Mouse (Mus musculus) hematopoietic stem cell, adult 5-6 weeks (primary cell): Measurements from ENCODE around the gene Tesc. TPM values are rescaled to one million over a fixed set of nuclear protein-coding genes. Genes with fewer than 3 reads are reported as not detected.

Experiments used
- ATAC-seq, 2 experiments: fragments of 125-278 bp in 1 of 2; replicated peaks in 1 of 2; 2 replicates each; pipeline ENCODE4 v1.8.0; 2016 to 2017; ENCODE audit warnings: inconsistent platforms in 2 of 2, mild to moderate bottlenecking in 2 of 2, moderate number of reproducible peaks in 2 of 2, low read depth in 1 of 2, moderate TSS enrichment in 1 of 2; ENCODE audit not compliant: low FRiP score in 2 of 2, poor library complexity in 2 of 2, severe bottlenecking in 2 of 2, insufficient read depth in 1 of 2, low TSS enrichment in 1 of 2
- total RNA-seq: library from RNA; stranded (forward); fragments of 172-1452, 232-1000 nt; gene quantifications from 2 replicates; pipeline ENCODE4 v1.2.3, GENCODE M21; 2017

The Tesc gene
- total RNA-seq, 1 experiment from 2014 or later = not detected

DNA sequence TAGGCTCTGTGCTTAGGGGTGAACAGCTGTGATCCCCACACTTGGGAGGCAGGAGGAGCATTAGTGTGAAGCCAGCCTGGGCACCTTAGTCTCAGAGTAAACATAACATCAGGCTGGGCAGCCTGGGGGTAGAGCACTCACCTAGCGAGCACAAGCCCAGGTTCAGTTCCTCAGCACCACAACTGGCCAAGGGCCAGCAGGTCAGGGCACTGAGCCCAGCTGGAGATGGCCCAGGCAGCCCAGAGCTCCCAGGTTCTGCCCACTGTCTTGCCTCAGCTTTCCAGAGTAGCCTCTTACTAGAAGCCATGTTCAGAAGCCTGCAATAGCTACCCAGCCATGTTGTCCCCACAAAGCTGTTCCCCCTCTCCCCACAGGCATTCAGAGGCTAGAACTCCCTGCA lies 21.8 kb upstream of the Tesc start:
- ATAC-seq = no peak

DNA sequence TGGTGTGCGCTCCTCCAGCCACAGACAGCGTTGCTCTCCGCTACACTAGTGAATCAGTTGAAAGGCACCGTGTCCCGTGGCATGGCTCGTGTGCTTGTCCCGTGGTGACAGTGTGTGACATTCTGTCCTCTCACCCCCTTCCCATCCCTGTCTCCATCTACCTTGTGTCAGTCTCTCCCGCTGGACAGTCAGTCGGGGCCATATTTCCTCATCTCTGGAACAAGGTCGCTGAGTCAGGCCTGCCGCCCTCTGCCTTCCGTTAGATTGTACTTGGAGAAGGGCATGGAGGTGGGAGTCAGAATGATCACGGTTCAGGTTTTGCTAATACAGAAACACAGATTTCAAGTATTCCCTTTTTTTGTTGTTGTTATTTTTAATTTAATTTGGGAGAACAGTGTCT lies 19.2 kb upstream of the Tesc start:
- ATAC-seq = no peak

DNA sequence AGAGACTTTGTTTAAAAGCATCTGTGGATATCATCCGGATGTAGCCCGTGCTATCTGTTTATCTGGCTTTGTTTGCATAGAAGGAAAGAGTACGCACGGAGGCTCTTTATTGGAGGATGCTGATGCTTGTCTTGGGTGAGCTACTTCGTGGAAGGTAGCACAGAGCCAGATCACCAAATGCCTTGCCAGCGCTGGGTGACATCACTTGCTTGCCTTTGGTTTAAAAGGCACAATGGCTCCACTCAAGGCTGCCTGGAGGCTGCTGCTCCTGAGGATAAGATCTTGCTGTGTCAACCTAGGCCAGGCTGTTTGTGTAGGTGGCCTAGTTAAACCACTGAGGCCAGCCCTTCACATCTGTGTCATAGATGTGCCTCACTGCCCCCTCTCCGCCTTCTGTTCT lies 16.7 kb upstream of the Tesc start:
- no peak for ATAC-seq

DNA sequence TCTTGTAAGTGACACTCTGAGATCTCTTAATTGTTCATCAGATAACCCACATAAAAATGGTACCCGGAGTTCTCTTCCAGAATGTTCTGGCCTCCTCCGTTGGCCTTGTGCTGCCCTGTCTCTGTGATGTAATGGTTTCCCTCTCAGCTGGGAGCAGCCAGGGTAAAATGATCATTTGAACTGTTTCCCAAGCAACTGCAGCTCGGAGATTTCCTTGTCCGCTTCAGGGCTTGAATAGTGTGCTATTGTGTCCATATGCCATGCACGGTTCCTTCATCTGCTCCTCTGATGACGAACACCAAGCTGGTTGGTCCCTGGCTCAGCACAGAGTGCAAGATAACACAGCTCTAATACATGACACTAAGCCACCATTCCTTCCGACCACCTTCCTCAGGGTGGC lies 15.7 kb upstream of the Tesc start:
- no peak for ATAC-seq

DNA sequence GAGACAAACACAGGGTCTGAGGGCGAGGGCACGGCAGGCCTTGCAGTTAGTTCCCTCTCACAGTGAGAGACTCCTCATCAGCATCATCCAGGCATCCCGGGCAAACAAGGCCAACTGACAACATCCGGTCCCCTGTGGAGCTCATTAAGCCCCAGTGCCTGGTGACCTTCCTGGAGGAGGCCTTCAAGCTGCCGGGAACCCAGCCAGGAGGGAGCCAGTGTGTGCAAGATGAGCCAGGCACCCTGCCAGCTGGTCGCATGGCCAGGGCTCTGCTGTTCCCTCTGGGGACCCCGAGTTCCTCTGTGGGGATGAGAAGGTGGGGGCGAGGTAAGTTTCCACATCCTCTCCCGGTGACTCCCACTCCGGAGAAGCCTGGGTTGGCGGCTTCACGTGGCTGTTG lies 12.5 kb upstream of the Tesc start:
- 0 out of 4 replicates have a peak, but pooled peaks of 1 of the 2 experiments have one; percentile 16 for ATAC-seq

DNA sequence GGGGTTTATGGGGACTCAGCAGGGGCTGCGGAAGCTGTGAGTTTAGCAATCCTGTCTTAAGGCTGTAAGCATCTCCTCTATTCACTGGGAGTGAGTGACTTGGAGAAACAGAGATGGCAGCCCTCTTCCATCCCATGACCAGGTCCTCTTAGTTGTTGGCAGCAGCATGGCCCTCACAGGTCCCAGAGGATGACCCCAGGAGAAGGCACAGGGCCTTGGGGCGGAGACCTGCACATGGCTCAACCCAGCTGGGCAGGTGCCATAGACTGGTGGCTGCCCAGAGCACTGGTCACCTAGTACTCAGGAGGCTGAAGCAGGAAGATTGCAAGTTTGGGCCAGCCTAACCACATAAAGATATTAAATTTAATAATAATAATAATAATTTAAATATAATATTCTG lies 11.9 kb upstream of the Tesc start:
- ATAC-seq = no peak

DNA sequence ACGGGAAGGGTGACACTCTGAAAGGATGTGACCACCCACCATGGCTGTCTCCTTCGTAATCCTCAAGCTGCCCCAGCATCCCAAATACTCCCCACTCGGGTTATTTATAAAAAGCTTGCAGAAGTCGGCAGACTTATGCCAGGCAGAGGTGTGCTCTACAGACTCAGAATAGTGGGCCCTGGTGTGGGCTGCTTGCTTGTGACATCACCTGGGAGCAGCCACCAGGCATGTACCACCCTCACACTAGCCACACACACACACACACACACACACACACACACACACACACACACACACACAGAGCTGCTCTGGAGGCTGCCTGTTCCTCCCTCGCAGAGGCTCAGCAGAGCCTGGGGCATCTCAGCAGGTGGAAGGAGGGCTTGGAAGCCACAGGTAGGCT lies 10.0 kb upstream of the Tesc start:
- ATAC-seq = no peak

DNA sequence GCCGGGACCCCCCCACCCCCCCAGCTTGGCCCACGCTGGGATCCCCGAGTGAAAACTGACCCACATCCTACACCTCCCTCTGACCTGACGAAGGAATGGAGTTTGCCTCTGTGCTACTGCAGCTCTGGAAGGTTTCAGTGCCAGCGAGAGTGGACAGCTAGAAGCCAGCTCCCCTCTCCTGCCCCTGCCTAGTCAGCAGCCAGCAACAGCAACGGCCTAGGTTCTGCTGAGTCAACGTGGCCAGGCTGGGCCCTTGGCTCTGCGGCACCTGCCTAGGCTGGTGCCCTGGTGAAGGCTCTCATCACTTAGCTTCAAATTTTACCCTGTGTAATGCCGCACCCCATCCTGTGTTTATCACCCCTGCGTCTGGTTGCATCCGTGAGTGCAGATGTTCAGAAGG lies 7.6 kb upstream of the Tesc start:
- no peak for ATAC-seq

DNA sequence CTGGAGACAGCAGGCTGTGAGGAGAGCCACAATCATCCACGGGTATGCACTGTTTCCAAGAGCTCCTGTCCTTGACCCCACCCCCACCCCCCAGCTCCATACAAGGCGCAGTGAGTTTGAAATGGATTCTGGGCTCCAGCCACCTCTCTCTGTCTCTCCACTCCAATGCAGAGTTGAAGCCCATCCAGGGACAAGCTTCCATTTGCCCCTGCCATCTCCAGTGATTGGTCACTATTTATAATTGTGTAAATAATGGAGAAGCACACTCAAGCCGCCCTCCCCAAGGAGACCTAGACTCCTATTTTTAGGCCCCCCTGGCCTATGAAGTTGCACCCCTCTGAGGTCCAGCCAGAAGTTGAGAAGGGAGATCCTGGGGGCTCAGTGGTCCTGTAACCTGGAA lies 4.5 kb upstream of the Tesc start:
- ATAC-seq = no peak

DNA sequence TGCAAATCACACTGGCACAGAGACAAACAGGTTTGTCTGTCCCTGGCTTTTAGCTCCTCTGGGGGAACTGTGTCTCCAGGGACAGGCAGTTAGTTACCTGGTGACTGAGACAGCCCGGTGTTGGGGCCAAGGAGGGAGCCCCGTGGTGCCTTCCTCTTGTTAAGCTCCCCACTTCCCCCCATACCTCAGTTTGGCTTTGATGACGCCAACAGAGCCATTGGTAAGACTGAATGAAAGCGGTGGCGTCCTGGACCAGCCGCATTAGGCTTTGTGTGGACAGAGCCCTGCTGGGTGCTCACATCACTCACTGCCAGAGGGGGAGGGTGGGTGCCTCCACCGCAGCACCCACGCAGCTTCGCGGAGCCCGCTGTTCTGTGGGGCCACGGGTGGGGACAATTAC lies 1.7 kb upstream of the Tesc start:
- no peak for ATAC-seq

DNA sequence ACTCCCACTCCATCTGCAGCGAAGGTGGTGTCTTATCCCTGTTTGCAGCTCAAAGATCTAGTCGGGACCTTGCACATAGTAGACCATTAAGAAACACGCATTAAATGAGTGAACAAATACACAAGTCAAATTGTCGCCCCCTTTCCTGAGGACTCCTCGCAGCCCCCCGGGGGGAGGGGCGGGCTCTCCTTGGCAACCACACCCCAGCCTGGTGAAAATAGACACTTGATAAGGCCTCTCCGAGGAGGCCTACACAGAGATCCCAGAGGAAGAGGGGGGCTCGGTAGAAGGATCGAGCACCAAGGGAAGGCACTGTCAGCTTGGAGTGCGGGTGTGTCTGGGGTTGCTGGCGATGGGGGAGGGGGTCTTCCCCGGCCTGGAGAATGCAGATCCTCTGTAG lies 1.2 kb upstream of the Tesc start:
- ATAC-seq = no peak

DNA sequence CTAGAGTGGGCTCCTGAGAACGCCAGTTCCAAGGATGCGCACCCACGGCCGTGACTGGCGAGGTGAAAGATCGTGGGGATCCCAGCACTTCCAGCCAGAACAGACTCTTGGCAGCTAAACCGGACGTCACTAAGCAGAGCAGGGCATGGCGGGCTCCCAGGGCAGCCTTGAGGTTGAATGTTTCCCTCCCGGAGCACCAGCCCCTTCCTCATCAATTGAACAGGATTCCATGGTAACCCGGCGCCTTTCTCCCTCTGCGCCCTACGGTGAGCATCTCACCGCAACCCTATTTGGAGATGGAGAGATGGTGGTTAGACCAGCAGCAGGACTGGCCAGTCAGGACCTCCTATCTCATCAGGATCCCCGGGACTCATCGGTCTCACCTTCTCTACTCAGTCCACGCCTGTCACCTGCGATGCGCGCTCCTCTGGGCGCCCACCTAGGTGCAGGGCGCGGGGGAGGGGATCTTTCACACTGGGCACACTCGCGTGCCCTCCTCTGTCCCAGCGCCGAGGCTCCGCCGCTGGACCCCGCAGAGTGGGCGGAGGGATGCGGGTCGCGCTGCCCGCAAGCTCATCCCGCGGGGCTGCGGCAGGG lies 344 bp upstream of the Tesc start:
- no peak for ATAC-seq

DNA sequence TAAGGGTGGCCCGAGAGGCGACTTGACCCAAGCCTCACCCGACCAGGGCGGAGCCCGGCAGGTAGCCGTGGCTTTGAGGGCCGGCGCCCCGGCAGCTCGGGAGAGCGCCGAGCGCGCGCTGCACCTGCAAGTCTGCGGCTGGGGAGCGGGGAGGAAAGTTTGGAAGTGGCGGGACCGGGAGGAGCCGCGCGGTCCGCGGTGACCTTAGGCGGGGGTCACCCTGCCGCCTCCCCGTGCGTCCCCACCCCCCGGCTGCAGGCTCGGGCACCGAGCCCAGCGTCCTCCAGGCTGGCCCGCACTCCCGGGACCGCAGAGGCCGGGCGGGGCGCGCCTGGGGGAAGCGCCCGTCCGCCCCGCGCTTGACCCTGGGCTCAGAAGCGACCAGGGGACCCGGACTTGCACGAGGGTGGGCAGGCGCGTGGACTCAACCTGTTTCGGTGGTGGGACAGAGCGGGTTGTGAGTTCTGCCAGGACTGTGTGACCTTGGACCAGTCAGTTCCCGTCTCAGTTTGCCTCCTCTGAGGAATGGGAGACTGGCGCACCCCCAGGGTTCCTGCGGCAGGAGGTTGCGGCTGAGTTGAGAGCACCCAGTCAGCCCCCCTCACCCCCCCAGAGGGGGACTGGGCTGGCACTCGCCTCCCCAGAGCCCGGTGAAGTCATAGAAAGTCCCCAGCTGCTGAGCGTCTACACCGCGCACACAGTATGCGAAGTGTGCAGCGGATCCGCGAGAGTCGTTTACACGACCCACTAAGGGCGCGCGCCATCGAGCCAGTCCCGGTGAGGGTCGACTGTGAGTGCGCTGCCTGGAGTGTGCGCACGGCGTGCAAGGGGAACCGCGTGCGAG lies 870 bp downstream of the Tesc start:
- peak in 1 of 2 experiments; percentile 38; a peak in 2 of 4 replicates for ATAC-seq

DNA sequence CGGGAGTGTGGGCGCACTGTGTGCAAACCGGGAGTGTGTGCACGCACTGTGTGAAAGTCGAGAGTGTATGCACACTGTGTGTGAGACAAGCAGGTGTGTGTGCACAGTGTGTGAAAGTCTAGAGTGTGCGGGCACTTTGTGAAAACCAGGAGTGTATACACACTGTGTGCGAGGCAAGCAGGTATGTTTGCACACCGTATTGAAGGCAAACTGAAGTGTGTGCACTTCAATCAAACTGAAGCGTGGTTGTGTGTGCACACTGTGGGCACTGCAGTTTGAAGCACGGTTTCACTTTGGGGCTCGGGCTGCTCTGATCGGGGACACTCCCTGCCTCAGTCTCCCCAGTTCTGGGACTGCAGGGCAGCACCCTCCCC lies 1.5 kb downstream of the Tesc start:
- no peak; a peak in 1 of 4 replicates for ATAC-seq

DNA sequence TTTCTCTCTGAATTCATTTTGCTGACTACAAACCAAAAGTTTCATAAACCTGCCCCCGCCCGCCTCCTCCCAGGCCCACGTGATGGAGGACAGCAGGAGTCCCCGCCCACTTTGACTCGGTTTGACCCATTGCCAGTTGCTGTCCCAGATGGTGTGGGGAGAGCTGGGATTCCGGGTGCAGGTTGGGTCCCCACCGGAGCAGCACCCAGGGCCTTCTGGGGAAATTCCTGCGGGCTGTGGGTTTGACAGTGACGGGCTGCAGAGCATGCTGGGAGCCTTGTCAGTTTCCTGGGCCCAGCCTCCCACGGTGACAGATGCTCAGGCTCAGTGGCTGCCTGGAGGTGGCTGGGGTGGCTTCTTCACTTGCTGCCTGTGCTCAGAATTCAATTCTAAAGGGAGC lies 1.9 kb downstream of the Tesc start:
- peak in 1 of 2 experiments; percentile 47; a peak in 1 of 4 replicates for ATAC-seq

DNA sequence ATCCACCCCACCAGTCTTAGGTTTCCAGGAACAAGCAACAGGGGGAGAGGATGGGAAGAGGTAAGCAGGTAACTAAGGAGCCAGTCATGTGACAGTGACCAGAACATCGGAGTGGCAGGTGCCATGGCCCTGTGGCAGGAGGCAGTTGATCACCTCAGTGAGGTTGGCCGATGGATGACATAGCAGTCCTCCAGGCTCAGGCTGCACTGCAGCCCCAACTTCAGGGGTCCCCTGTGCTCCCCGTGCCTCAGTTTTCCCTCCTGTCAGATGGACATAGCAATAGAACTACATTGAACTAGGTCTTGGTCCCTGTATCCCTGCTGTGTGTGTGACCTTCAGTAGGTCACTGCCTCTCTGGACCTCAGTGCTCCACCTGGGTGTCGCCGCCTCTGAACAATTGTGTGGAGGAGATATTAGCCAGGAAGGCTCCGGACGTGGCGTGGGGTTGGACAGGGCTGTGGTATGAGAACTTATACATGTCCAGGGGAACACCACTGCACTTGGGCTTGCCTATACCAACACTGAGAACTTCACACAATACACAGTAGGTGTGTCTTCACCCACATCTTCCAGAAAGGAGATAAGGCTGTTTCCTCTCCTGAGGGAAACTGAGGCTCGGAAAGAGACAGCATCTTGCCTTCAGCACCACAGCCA lies 2.6 kb downstream of the Tesc start:
- no peak for ATAC-seq

DNA sequence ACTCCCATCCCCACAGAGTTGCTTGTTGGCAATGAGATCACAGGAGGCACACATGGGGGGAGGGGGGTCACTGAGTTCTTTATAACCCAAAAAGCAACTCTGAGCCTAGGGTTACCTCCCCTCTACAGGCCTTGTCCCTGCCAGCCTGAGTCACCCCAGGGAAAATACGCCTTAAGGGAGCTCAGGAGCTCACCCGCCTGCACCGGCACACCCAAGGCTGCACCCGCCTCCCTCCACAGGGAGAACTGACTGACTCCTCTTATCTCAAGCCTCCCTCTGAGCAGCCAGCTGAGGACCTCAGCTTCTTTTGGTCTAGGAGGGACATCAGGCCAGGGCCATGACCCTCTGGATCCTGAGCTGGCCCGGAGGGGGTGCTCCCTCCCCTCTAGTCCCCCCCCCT lies 3.5 kb downstream of the Tesc start:
- no peak for ATAC-seq

DNA sequence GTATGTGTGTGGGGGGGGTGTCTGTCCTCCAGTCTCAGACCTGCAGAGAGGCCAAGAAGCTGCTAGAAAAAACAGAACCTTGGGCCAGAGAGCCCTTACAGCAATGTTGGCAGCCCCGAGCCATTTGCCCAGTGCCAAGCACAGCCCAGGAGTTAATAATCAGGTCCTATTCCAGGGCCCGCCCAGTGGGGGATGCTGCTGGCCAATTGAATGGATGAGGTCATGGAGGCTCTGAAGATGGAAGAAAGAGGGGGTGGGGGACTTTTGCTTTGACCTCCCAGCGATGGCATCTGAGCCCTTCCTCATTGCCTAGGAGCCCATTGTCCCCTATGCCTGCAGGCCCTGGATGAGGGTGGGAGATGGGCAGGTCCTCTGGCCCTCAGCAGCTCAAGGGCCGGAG lies 4.0 kb downstream of the Tesc start:
- ATAC-seq = no peak
